Mouse (Mus musculus): ENCODE measurements at regions not wholly inside any gene's neighbourhood (a gene's known extent, or its start where the extent isn't known, plus 50 kb on each side); places are given as distances from the start of the nearest gene placed in this dataset.

DNA sequence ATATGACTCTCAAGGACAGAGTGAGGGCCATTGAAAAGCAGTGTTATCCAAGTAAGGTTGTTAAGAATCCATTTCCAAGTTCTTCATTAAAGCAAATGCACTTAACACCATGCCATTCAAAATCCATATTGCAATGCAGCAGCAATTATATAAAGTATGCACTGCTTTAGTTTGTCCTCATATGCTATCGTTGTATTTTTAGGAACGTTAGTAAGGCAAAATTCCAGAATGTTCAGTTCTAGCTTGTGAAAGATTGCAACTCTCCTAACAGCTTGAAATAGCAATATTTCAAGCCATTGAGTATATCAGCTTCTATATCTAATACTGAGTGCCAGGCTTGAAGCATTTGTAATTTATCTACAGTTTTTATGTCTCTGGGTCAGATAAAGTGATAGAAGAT, 1011.9 kb upstream of the Cdh9 start:
- ATAC-seq (ENCODE audit: low FRiP score) (no peak), DNase-seq (ENCODE audit: low spot score) (no peak)
- H3K4me3 ChIP-seq (ENCODE audit: low read depth, low read length) = no peak overlapping the region
- no peak overlapping the region for H3K9ac ChIP-seq (replicated peaks; ENCODE audit: low read length, poor library complexity, severe bottlenecking)
- TF ChIP-seq CTCF (IDR thresholded peaks at IDR 0.05) = no peak
- 93% methylated on average over 2 of the region's 2 CpGs for WGBS
- no peaks in the 10 kb centered on the region for H3K4me1 ChIP-seq (ENCODE audit: insufficient read depth, low read length)
- H3K4me2 ChIP-seq (ENCODE audit: low read depth, low read length, poor library complexity, severe bottlenecking) = no peak overlapping the region
- no peaks in the 10 kb centered on the region for H3K9me3 ChIP-seq (ENCODE audit: low read length)
- H3K27me3 ChIP-seq (ENCODE audit: insufficient read depth, low read length) = no peaks in the 10 kb centered on the region
- no peaks in the 10 kb centered on the region for H3K36me3 ChIP-seq (ENCODE audit: insufficient read depth, low read length)
- no peak overlapping the region for H3K27ac ChIP-seq (ENCODE audit: low read depth, low read length)

DNA sequence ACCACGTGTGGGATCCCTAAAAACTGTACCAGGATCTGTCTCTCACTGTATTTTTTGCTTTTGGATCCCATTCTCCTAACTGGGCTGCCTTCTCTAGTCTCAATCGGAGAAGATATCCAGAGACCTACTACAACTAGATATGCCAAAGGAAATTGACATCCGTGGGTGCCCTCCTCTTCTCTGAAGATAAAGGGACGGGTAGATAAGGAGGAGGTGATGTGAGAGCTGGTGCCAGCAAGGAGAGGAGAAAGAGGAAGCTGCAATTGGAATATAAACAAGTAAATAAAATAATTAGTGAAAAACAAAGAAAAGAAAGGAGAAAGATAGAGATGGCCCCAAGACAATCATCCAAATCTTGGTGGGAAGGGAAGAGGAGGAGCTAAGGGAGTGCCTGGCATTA, 986.6 kb upstream of the Cdh9 start:
- Histone ChIP-seq H3K4me2 (ENCODE audit: low read depth, low read length, poor library complexity, severe bottlenecking) (no peak overlapping the region), H3K4me3 (ENCODE audit: low read depth, low read length) (no peak overlapping the region), H3K9ac (replicated peaks; ENCODE audit: low read length, poor library complexity, severe bottlenecking) (no peak overlapping the region), H3K4me1 (ENCODE audit: insufficient read depth, low read length) (no peaks in the 10 kb centered on the region), H3K9me3 (ENCODE audit: low read length) (no peaks in the 10 kb centered on the region), H3K27me3 (ENCODE audit: insufficient read depth, low read length) (no peaks in the 10 kb centered on the region), H3K27ac (ENCODE audit: low read depth, low read length) (no peak overlapping the region), H3K36me3 (ENCODE audit: insufficient read depth, low read length) (no peaks in the 10 kb centered on the region)
- no peak for DNase-seq (ENCODE audit: low spot score)
- no peak for TF ChIP-seq CTCF (IDR thresholded peaks at IDR 0.05)
- WGBS = 80% methylated on average over 4 of the region's 4 CpGs
- no peak for ATAC-seq (ENCODE audit: low FRiP score)

DNA sequence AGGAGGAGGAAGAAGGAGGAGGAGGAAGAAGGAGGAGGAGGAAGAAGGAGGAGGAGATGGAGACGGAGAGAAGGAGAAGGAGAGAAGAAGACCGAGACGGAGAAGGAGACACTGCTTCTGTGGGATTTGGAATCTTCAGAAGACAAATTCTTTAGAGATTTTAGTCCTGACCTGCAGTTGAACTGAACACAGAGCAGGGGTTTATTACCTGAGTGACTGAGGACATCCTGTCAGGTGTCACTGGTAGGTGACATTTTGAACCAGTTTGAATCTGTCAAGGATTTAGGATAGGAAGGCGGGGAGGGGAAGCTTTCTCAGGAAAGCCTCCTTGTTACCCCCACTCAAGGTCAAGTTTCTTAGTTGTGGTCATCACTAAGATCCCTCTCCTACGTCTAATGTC, 985.5 kb upstream of the Cdh9 start:
- Histone ChIP-seq H3K9ac (replicated peaks; ENCODE audit: low read length, poor library complexity, severe bottlenecking) (no peak overlapping the region), H3K27ac (ENCODE audit: low read depth, low read length) (no peak overlapping the region)

More for the DNA sequence above, 985.5 kb upstream of the Cdh9 start:
- Histone ChIP-seq H3K4me1 (ENCODE audit: insufficient read depth, low read length) (no peaks in the 10 kb centered on the region), H3K27me3 (ENCODE audit: insufficient read depth, low read length) (no peaks in the 10 kb centered on the region), H3K9me3 (ENCODE audit: low read length) (no peaks in the 10 kb centered on the region), H3K4me3 (ENCODE audit: low read depth, low read length) (no peak overlapping the region), H3K36me3 (ENCODE audit: insufficient read depth, low read length) (no peaks in the 10 kb centered on the region), H3K4me2 (ENCODE audit: low read depth, low read length, poor library complexity, severe bottlenecking) (no peak overlapping the region)
- DNase-seq (ENCODE audit: low spot score) (no peak), ATAC-seq (ENCODE audit: low FRiP score) (no peak)
- WGBS = 90% methylated on average over 5 of the region's 5 CpGs
- no peak for TF ChIP-seq CTCF (IDR thresholded peaks at IDR 0.05)

Data from midbrain, postnatal 0 days (tissue).